Mouse (Mus musculus): ENCODE data around the gene Pacs1.
"Not testable (repeated sequence)": the region's sequence is repeated elsewhere in the genome, so short reads cannot be mapped to it uniquely, and the experiment has no call there.

Gene Pacs1

GRCm38 (mm10) chr19:5151331-5151730 is 121.6 kb downstream of the Pacs1 start:
- DNase-seq (ENCODE audit: low spot score): peak; percentile 56

- DNase-seq (ENCODE audit: low spot score): no peak
Observed at GRCm38 (mm10) chr19:5150358-5150757, 122.6 kb downstream of the Pacs1 start.

- not testable (repeated sequence) for DNase-seq (ENCODE audit: low spot score)
Observed at GRCm38 (mm10) chr19:5149041-5149440, 123.9 kb downstream of the Pacs1 start.

GRCm38 (mm10) chr19:5139640-5140039 is 133.3 kb downstream of the Pacs1 start:
- peak; percentile 80 for DNase-seq (ENCODE audit: low spot score)

GRCm38 (mm10) chr19:5131237-5131636 is 141.7 kb downstream of the Pacs1 start:
- DNase-seq (ENCODE audit: low spot score): no peak

- no peak for DNase-seq (ENCODE audit: low spot score)
Observed at GRCm38 (mm10) chr19:5129770-5130169, 143.1 kb downstream of the Pacs1 start.

- DNase-seq (ENCODE audit: low spot score): no peak
Observed at GRCm38 (mm10) chr19:5124055-5124614, 148.8 kb downstream of the Pacs1 start.

GRCm38 (mm10) chr19:5123241-5123640 is 149.7 kb downstream of the Pacs1 start:
- DNase-seq (ENCODE audit: low spot score): no peak

- DNase-seq (ENCODE audit: low spot score): no peak
Observed at GRCm38 (mm10) chr19:5122492-5122891, 150.4 kb downstream of the Pacs1 start.

- DNase-seq (ENCODE audit: low spot score): no peak
Observed at GRCm38 (mm10) chr19:5118384-5118698, 154.6 kb downstream of the Pacs1 start, which contains the start of gene Klc2. Gene Klc2, minus strand, starts transcription at chr19:5118560.

GRCm38 (mm10) chr19:5117494-5118383 is 155.2 kb downstream of the Pacs1 start:
- peak; percentile 95 for DNase-seq (ENCODE audit: low spot score)

- DNase-seq (ENCODE audit: low spot score): no peak
Observed at GRCm38 (mm10) chr19:5113783-5114182, 159.1 kb downstream of the Pacs1 start.

GRCm38 (mm10) chr19:5109659-5110453 is 163.1 kb downstream of the Pacs1 start:
- peak; percentile 74 for DNase-seq (ENCODE audit: low spot score)

GRCm38 (mm10) chr19:5108702-5109101 is 164.2 kb downstream of the Pacs1 start:
- no peak for DNase-seq (ENCODE audit: low spot score)

- DNase-seq (ENCODE audit: low spot score): peak; percentile 68
Observed at GRCm38 (mm10) chr19:5108271-5108575, 164.7 kb downstream of the Pacs1 start.

- DNase-seq (ENCODE audit: low spot score): no peak
Observed at GRCm38 (mm10) chr19:5107556-5108270, 165.2 kb downstream of the Pacs1 start.

GRCm38 (mm10) chr19:5106731-5107191 is 166.2 kb downstream of the Pacs1 start, which contains the start of gene Rab1b:
Gene Rab1b, minus strand, starts transcription at chr19:5107072.
- DNase-seq (ENCODE audit: low spot score): peak; percentile 98

- DNase-seq (ENCODE audit: low spot score): no peak
Observed at GRCm38 (mm10) chr19:5106074-5106473, 166.8 kb downstream of the Pacs1 start.

GRCm38 (mm10) chr19:5098363-5099143 is 174.4 kb downstream of the Pacs1 start, which contains the start of gene Cnih2:
Gene Cnih2, minus strand, starts transcription at chr19:5098521.
- DNase-seq (ENCODE audit: low spot score): peak; percentile 82

GRCm38 (mm10) chr19:5097521-5098362 is 175.2 kb downstream of the Pacs1 start:
- DNase-seq (ENCODE audit: low spot score): no peak
